Mouse (Mus musculus) c-Kit-positive CD71-positive TER-119-positive erythroid progenitor cells, embryonic 14.5 days (primary cell): ENCODE data around the gene Celf2.

Experiments used
- DNase-seq: peaks from one replicate; pipeline ENCODE4 v3.0.0-alpha.2; 2013; ENCODE audit warnings: low spot score

Celf2 gene

GRCm38 (mm10) chr2:6872131-6872893, 637.1 kb downstream of the Celf2 start:
- no peak for DNase-seq

- no peak for DNase-seq
Measured at GRCm38 (mm10) chr2:6871281-6872130, 637.9 kb downstream of the Celf2 start.

DNA sequence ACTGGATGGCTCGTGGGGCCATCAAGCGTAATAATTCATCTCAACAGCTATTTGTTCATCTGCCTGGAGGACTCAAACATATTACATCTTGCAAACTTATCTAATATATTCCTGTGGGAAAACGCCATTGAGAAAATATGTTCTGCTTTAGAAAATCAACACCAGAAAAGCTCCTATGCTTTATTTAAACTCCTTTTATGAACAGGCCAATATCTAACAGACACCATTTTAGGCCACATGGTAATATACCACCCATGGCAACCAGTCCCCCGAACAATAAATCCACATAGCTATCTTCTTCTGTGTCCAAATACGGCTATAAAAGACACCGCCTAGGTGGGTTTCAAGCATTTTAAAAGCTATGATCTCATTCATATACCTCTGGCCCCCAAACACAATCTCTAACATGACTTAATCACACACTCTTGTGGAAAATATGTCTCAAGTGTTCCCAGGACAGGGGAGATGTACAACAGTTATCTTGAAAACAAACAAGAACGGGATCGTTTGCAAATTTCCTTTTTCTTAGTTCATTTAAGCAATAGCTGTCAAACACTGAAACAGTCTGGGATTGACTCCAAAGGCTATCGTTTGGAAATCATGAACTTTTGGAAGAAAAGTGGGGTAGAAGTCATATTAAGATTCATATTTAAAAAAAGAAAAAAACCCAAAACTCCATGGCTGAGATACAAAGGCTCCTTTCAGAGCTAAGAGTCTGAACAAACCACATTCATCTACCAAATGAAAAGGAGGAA, 639.2 kb downstream of the Celf2 start:
- DNase-seq = no peak

DNA sequence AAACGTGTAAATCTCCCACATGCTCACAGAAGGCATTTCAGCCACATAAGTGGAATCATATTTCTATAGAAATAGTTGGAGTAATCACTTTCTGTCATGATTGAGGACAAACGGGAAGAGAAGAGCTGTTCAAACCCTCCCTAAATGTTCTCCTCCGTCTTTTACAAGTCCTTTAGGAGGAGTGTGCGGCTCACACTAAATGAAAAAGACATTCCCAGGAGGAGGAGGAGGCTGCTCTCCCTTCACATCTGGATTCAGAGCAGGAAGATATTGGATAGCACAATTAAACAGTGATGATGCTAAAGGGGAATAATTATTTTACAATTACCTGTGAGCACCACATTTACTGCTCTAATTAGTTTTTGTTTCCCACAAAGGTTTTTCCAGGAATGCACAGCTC, 642.1 kb downstream of the Celf2 start:
- DNase-seq = no peak

GRCm38 (mm10) chr2:6865785-6866184, 643.6 kb downstream of the Celf2 start:
- no peak for DNase-seq

GRCm38 (mm10) chr2:6850102-6850644, 659.2 kb downstream of the Celf2 start:
- no peak for DNase-seq

GRCm38 (mm10) chr2:6849388-6849787, 660.0 kb downstream of the Celf2 start:
- DNase-seq = no peak

DNA sequence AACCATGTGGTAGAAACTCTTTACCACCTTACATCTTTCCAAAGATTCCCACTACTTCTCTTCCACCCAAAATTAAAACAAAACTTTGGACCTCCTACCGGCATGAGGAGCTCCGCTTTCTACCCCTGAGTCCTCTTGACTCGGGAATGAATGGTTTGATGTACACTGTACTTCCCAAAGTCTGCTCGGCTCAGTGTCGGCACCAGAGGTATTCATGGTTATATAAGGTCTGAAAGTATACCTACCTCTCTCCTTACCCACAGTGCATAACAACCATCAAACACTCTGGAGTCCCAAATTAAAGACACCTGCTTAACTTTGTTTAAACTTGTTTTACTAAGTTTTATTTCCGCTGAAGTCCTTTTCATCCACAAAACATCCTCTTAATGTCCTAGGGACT, 679.3 kb downstream of the Celf2 start:
- DNase-seq = no peak

GRCm38 (mm10) chr2:6827583-6827982, 681.8 kb downstream of the Celf2 start:
- no peak for DNase-seq

- DNase-seq = no peak
Measured at GRCm38 (mm10) chr2:6823021-6823420, 686.3 kb downstream of the Celf2 start.

DNA sequence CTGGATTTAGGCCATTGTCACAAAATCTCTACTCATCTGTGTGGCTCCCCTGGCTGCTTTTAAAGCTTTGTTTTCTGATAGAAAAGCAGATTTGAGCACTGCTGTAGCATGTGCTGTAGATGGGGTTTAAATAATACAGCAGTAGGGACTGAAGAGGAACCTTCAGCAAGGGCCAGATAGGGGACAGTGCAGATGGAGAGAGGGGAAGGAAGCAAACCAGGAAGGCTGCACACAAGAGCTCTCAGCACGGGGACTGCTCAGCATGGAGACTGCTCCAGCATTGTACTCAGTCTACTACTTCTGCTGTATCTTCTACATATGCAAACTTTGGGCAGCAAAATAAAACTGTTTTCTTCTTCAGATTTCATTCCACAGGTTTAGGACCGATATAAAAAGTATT, 687.8 kb downstream of the Celf2 start:
- no peak for DNase-seq

- DNase-seq = no peak
Measured at GRCm38 (mm10) chr2:6815281-6815680, 694.1 kb downstream of the Celf2 start.

DNA sequence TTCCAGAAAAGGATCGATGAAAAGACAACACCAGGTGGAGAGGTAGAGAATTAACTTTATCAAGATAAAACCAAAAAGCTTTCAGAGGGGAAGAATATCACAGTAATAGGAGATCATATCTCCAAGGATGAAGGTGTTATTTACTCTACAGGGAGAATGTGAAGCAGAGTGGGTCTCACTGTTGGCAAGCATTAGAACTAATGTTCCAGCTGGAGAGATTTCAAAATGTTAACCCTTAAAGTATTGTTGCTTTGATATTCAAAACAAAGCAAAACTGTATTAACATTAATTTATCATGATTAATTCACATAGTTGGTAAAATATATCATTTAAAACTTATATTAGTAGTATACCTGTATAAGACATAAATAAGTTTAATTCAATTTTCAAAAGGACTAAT, 700.6 kb downstream of the Celf2 start:
- DNase-seq = no peak

DNA sequence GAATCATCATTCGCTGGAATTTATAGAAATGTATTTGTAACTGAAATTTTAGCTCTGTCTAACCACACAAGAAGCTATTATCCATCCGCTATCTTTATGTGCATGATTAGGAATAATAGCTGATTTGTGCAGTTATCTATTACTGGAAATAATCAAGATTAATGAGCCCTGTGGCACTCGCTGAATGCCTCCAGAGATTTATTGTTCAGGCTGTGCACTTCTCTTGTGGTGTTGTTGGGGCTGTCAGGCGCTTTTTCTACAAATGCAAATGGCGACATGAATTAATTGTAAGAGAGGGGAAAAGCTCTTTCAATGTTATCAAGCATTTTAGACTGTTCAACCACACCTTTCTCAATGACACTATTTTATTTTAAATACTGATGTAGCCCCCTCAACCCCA, 712.6 kb downstream of the Celf2 start:
- no peak for DNase-seq

- no peak for DNase-seq
Measured at GRCm38 (mm10) chr2:6795995-6796588, 713.3 kb downstream of the Celf2 start.

GRCm38 (mm10) chr2:6794858-6795257, 714.5 kb downstream of the Celf2 start:
- no peak for DNase-seq

- no peak for DNase-seq
Measured at GRCm38 (mm10) chr2:6790876-6791275, 718.5 kb downstream of the Celf2 start.

DNA sequence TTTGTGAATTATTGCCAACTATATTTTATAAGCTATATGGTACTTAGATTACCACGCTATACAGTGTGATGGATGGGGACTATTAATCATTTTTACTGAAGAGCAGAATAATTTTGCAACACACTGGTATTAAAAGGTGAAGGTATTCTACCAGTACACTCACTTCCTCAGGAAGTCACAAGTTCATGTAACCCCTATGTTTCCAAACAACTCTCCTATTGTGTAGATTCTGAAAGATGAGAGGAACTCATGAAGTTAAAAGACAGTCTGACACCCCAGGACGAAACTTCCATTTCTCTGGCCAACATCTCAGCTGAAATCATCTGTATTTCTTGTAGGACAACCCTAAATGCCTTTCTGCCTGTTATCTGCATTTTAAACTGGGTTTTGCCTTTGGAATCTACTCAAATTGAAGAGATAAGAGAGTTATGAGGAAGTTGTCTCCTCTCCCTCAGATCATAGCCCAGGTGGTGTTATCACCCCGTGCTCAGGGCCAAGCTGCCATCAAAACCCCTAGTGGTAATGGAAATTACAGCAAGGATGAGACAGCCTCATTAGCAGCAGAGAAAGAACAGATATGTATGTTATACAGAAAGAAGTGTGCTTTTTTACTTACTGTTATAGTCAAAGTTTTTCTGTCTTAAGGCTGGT, 722.7 kb downstream of the Celf2 start:
- no peak for DNase-seq

DNA sequence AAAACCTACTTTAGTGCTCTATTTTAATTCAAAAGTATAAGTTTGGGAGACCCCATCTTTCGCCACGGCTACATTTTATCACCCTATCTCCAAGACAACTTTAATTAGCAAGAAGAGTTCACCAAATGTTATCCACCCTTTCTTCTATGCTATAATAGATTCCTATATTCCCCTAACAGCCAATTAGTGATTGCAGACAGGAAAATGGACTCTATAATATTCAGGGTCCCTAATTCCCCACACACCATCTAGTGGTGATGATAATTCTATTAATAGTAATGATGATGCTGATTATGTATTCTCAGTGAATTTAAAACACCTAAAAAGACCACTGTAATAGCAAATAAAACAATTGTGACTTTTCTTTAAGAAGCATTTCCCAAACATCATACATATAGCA, 739.1 kb downstream of the Celf2 start:
- no peak for DNase-seq

GRCm38 (mm10) chr2:6762381-6762780, 747.0 kb downstream of the Celf2 start:
- DNase-seq = no peak

DNA sequence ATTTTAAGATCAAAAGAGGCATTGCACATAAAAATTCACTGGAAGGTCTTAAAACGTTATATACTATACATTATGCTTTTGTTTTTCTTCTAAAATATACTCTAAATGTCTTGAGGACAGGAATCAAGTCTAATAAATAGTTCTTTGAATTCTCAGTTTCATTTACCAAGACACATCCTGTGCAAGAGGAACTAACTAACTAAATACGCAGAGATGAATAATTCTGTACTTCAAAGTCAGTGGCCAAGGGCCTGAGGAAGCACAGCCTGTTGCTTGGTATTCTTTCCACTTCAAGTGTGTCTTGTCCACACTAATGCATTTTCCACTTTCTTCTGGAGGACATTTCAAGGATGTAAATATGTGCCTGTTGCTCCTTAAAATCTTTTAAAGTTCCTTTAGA, 766.2 kb downstream of the Celf2 start:
- DNase-seq = no peak
